Mouse (Mus musculus): Measurements from ENCODE around the gene Cnnm2.

Cnnm2 gene

DNA sequence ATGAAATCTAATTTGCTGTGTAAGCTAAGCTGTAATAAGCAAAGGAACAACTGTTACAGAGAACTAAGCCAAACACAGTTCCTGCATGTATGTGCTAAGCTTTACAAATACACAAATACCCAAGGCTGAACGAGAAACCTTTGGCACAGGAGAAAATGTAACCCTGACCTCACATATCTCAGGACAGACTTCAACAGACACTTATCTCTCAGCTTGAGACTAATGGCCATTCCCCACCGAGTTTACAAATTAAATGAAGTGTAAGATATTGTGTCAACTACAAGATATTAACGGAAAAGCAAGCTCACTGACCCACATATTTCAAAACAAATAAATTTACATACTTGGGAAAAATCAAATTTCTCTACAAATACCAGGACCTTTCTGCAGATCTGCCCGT lies 166.7 kb downstream of the Cnnm2 start:
- no peak for DNase-seq (ENCODE audit: low read depth, low spot score)

DNA sequence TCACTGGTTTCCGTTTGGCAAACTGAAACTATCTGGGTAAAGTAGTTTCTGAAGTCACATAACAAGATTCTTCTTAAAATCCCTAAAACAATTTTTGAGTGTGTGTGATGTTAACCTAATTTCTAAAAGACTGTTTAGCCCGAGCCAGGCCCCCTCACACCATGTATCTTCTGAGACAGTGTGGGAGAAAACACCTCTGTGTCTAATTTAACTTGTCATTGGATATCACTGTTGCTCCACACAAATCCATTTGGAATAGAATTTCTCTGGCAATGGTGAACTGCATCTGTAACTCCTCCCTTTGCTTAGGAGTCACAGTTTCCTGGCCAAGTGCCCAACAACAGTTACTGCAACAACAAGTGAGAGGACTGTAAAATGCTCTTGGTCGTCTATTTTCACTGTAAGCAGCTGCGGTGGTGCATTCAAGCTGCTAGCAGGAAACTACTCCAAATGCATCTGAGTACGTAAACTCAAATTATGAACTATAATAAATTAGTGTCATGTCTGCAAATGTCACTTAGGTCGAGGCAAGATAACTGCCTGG lies 167.7 kb downstream of the Cnnm2 start:
- no peak for DNase-seq (ENCODE audit: low read depth, low spot score)
